Mouse (Mus musculus): ENCODE results near the gene Gpx4. TPM values are rescaled to one million over a fixed set of nuclear protein-coding genes. Genes with fewer than 3 reads are reported as not detected.
A peak's percentile ranks its signal among the peaks of the same experiment; 100 is the strongest.
"Not testable (repeated sequence)": the region's sequence is repeated elsewhere in the genome, so short reads cannot be mapped to it uniquely, and the experiment has no call there.

The Gpx4 gene
- polyA plus RNA-seq, 1 experiment from 2014 or later = 640 TPM

DNA sequence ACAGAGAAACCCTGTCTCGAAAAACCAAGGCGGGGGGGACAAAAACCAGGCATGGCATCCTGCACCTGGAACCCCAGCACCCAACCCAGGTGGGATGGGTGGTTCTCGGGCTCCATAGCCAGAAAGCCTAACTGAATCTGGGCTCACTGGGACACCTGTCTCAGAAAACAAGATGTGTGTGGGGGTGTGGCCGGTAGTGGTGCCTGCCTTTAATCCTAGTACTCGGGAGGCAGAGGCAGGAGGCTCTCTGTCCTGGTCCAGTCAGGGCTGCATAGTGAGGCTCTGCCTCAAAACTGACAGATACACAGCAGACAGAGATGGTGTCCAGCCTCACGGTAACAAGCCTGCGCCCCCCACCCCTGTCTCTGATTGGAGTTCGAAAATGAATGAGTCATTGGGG is 24.2 kb upstream of the Gpx4 start:
- no peak for DNase-seq (ENCODE audit: low spot score)

DNA sequence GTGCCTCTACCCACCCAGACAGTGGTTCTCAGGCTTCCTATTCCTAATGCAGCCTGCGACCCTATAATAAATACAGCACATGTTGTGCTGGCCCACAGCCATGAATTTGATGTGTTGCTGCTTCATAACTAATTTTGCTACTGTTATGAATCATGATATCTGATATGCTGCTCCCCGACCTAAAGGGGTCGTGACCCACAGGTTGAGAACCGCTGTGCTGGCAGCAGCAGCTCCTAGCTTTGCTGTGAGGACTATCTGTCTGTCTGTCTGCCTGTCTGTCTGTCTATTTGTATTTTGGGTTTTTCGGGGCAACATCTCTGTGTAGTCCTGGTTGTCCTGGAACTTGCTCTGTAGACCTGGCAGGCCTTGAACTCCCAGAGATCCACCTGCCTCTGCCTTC is 23.2 kb upstream of the Gpx4 start:
- DNase-seq (ENCODE audit: low spot score) = no peak

GRCm38 (mm10) chr10:80024229-80025043 is 22.5 kb upstream of the Gpx4 start:
- peak; percentile 83 for DNase-seq (ENCODE audit: low spot score)

DNA sequence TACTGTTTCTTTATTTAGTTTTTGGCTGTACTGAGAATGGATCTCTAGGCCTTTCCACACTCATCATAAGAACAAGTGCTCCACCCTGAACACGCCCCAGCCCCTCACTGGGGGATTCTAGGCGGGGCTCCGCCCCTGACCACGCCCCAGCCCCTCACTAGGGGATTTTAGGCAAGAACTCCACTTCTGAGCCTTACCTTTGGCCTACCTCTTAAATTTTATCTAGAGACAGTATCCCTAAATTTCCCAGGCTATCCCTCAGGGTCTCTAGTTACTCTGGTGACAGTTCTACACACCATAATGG is 22.0 kb upstream of the Gpx4 start:
- no peak for DNase-seq (ENCODE audit: low spot score)

DNA sequence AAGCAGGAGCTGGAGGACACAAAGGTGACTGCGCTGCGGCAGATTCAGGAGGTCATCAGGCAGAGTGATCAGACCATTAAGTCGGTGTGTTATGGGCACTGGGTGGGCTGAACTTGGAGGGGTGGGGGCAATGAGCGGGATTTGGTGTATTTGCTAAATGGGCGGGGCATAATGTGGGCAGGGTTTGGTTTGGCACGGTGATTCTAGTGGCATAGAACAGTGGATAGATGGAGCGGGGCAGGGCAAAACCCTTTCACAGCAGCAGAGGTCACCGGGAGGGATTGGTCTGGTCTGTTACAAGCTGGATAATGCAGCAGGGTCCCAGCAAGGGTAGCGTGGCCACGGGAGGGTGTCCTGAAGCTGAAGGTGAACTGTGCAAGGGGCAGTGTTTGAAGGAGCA is 21.5 kb upstream of the Gpx4 start:
- DNase-seq (ENCODE audit: low spot score) = no peak

GRCm38 (mm10) chr10:80025889-80026288 is 21.1 kb upstream of the Gpx4 start:
- DNase-seq (ENCODE audit: low spot score) = peak; percentile 39

- no peak for DNase-seq (ENCODE audit: low spot score)
Measured at GRCm38 (mm10) chr10:80027681-80028520, 19.1 kb upstream of the Gpx4 start.

DNA sequence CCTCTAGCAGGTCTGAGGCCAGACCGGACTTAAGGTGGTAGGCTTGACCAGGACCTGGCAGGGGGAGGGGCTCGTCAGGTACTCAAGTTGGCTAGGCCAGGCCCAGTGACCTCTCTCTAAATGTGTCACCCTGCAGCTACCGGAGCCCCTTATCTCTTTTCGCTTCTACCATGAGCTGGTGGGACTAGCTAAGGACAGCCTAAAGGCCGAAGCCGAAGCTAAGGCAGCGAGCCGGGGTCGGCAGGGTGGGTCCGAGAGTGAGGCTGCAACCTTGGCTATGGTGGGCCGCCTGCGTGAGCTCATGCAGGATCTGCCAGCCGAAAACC is 18.5 kb upstream of the Gpx4 start:
- no peak for DNase-seq (ENCODE audit: low spot score)

DNA sequence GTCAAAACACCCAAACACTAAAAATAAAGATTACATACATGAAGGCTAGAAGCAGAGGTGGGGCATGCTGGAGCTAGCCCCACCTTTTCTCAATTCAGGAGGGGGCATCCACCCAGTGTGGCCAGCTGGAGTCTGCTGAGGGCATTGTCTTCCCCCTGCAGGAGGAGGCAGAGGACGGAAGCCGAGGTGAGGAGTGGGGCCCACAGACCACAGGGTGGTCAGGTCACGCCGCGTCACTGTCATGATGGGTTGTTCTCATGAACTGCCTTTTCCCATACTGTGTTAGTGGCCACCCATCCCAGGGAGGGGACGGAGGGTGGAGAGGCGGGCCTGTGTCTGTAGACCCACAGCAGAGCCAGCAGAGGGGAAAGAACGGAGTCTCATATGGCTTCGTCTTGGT is 16.8 kb upstream of the Gpx4 start:
- DNase-seq (ENCODE audit: low spot score) = no peak

- DNase-seq (ENCODE audit: low spot score) = no peak
Measured at GRCm38 (mm10) chr10:80030736-80031135, 16.2 kb upstream of the Gpx4 start.

- DNase-seq (ENCODE audit: low spot score) = no peak
Measured at GRCm38 (mm10) chr10:80032799-80033480, 14.0 kb upstream of the Gpx4 start.

DNA sequence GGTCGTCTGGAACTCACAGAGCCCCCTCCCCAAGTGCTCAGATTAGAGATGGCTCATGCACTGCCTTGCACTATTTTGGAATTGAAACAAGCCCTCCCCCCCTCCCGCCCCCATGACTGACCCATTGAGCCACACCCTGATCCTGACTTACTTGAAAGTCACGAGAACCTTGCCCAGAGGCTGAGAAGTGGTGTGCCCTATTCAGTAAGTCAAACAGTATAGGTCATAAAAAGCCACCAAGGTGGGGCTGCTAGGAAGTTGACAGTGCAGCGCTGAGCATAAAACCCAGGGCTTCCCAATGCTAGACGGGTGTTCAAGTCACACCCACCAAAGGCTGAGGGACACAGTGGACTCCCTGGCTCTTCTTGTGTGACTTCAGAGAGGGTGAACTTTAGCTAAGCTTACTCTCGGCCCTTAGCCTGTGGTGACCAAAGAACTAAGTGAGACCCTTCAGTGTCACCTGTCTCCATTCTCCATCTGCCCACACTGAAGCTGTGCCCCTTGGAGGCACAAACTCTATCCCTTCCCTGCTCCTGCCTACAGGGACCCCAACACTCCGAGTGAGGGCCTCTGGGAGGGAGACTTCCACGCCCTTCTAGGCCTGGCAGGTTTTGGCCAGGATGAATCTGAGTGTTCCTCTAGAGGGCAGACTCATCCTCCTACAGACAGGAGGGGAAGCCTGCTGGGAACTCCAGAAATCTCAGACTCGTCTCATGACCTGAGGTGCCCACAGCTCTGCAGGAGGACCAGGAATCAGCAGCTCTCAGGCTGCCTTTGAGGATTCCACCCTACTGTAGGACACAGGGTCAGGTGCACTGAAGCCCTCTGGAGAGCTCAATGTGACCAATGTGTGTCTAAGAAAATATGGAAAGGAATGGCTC is 13.2 kb upstream of the Gpx4 start:
- peak; percentile 43 for DNase-seq (ENCODE audit: low spot score)

DNA sequence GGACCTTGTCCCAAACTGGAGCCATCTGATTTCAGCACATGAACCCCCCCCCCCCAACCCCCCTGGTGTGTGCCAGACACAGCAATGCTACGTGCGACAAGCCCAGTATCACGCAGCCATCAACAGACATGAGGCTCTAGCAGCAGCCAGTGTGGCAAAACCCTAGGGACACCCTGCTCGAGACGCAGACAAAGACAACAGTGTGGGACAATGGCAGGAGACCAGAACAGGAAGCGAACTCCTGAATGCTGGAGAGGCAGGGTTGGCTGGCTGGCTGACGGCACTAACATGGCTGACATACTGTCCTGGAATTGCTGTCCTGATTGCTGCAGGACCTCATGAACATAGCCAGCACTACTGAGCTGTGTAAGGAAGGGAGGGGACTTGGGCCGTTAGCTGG is 11.8 kb upstream of the Gpx4 start:
- no peak for DNase-seq (ENCODE audit: low spot score)

- no peak for DNase-seq (ENCODE audit: low spot score)
Measured at GRCm38 (mm10) chr10:80035686-80036085, 11.3 kb upstream of the Gpx4 start.

GRCm38 (mm10) chr10:80036832-80037231 is 10.1 kb upstream of the Gpx4 start:
- DNase-seq (ENCODE audit: low spot score) = no peak

- DNase-seq (ENCODE audit: low spot score) = peak; percentile 98
Measured at GRCm38 (mm10) chr10:80039559-80039979, 7.4 kb upstream of the Gpx4 start, which contains the start of gene Polr2e. Polr2e (minus strand) TSS chr10:80039795.

DNA sequence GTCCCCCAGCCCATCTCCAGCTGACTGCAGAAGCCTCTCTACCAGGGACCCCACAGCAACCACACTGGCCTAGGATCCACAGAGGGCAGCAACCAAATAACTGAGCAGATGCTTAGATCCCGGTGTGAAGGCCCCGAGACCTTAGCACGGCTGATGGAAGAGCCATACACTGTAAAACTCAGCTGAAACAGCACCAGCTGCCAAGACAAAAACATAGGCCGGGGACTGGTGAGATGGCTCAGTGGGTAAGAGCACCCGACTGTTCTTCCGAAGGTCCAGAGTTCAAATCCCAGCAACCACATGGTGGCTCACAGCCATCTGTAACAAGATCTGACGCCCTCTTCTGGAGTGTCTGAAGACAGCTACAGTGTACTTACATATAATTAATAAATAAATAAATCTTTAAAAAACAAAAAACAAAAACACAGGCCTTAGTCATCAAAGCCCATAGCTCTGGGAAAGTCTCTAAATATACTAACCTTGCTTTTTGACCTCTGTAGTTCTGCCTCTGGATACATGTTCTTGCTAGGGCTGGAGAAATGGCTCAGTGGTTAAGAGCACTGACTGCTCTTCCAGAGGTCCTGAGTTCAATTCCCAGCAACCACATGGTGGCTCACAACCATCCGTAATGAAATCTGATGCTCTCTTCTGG is 5.4 kb upstream of the Gpx4 start:
- not testable (repeated sequence) for DNase-seq (ENCODE audit: low spot score)

DNA sequence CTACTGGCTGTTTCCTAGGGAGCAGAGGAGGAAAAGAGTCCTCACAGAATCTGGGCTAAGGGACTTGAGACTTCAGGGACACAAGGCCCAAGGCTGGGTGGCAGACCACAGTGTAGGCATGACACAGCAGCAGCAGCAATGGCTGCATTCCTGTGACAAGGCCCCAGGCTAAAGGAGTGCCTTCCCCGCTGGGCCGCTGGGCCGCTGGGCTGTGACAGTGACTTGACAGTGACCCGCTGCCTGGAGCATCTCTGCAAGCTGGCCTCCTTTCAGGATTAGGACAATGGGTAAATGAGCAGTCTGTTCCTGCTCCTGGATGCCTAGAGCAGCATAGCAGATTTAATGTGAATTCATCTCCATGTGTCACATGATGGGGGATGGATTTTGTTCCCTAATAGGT is 2.9 kb upstream of the Gpx4 start:
- DNase-seq (ENCODE audit: low spot score) = no peak

DNA sequence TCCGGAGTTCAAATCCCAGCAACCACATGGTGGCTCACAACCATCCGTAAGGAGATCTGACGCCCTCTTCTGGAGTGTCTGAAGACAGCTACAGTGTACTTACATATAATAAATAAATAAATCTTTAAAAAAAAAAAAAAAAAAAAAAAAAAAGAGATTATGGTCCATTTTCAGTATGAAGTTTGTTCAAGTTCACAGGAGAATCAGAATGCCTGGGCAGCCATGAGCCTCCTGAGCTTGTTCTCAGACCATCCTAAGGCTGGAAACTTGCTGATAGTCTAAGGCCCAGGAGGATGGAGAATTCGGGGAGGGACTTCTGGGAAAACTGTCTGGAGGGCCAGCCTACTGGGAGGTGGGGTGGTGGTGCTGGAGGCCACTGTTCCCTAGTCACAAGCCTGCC is 1.6 kb upstream of the Gpx4 start:
- not testable (repeated sequence) for DNase-seq (ENCODE audit: low spot score)

DNA sequence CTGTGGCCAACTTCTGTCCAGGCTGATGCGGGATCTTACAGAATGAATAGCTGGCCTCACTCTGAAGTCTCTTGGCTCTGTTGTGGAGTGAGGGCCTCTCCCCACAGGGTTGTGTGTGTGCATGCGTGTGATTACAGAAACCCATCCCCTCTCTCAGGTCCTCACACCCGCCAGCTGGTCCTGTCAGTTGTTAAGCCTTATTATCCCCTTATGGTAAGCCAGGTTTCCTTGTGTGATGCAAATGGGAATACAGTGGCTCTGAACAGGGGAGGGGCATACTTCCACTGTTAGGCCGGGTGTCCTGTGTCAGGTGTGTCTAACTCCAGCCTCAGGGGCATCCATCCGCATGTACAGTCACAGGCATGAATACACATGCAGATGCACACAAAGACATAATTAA is 1.2 kb upstream of the Gpx4 start:
- DNase-seq (ENCODE audit: low spot score) = no peak

- DNase-seq (ENCODE audit: low spot score) = no peak
Measured at GRCm38 (mm10) chr10:80048396-80048795, 1.4 kb downstream of the Gpx4 start.

Data from thymus, postnatal 0 days (tissue).